24 mouse cellular contexts compared by ENCODE assay signal in the genomic region with DNA sequence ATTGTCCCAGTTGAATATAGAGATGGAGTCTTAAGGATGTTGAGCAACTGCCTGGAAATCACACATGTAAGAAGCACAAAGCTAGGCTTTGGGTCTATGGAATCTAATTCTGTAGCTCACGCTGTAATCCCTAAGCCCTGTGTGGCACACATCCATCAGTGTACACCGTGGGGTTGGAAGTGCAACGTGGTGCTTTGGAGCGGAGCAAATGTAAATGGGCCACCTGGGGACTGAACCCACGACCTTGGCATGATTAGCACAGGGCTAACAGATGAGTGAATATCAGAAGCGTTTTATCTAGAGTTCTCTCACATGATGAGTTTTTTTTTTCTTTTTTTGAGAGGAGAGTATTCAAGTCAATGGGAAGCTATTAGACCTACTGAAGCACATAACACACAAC.
DNase-seq lines count a peak whose midpoint lies in the region; ATAC-seq and TF ChIP-seq lines count a peak whose summit lies in the region.
"Had no signal": no experiment of that assay in that cellular context is flagged by ENCODE, and none has a peak within 500 bp of the region (broad histone marks: within the 10 kb centered on the region; RNA-seq: fewer than 3 reads in every experiment).

No protein-coding gene starts in this region.

- TF ChIP-seq CTCF in brain, embryonic 14.5 days (IDR thresholded peaks at IDR 0.05; ENCODE audit: borderline replicate concordance, extremely low read depth, insufficient read depth, insufficient read length) = no peak

- H3K4me3 ChIP-seq in forebrain, embryonic 14.5 days (ENCODE audit: low read depth, low read length) = no peak overlapping the region
- no peak overlapping the region for H3K4me3 ChIP-seq in forebrain, embryonic 16.5 days (replicated peaks; ENCODE audit: low read length)
- no peak overlapping the region for H3K4me3 ChIP-seq in midbrain, embryonic 13.5 days (replicated peaks)
- no peak overlapping the region for H3K4me3 ChIP-seq in midbrain, embryonic 15.5 days
- H3K4me3 ChIP-seq: embryonic facial prominence, embryonic 13.5 days; erythroblast, embryonic 14.5 days; heart, embryonic 13.5 days; kidney, embryonic 15.5 days; limb, embryonic 13.5 days; lung, embryonic 15.5 days had no signal

- H3K27me3 ChIP-seq in forebrain, embryonic 14.5 days (replicated peaks; ENCODE audit: control insufficient read depth, insufficient read depth, low read length) = no peaks in the 10 kb centered on the region
- no peaks in the 10 kb centered on the region for H3K27me3 ChIP-seq in forebrain, embryonic 16.5 days (replicated peaks; ENCODE audit: control insufficient read depth, insufficient read depth, low read length)
- no peaks in the 10 kb centered on the region for H3K27me3 ChIP-seq in midbrain, embryonic 13.5 days
- H3K27me3 ChIP-seq in midbrain, embryonic 15.5 days (replicated peaks) = no peaks in the 10 kb centered on the region
- H3K27me3 ChIP-seq: embryonic facial prominence, embryonic 13.5 days; heart, embryonic 13.5 days; kidney, embryonic 15.5 days; limb, embryonic 13.5 days; lung, embryonic 15.5 days had no signal

- no peak overlapping the region for H3K9ac ChIP-seq in forebrain, embryonic 14.5 days (ENCODE audit: low read length)
- H3K9ac ChIP-seq in forebrain, embryonic 16.5 days (replicated peaks; ENCODE audit: low read depth, low read length) = no peak overlapping the region
- no peak overlapping the region for H3K9ac ChIP-seq in midbrain, embryonic 13.5 days (replicated peaks)
- H3K9ac ChIP-seq in midbrain, embryonic 15.5 days = no peak overlapping the region
- H3K9ac ChIP-seq: embryonic facial prominence, embryonic 13.5 days; heart, embryonic 13.5 days; kidney, embryonic 15.5 days; limb, embryonic 13.5 days; lung, embryonic 15.5 days had no signal

- peak; percentile 17 for DNase-seq in forebrain, embryonic 14.5 days (ENCODE audit: low spot score)
- DNase-seq in brain, embryonic 14.5 days (ENCODE audit: low read depth) = peak; percentile 41
- DNase-seq in mesoderm, embryonic 11.5 days (ENCODE audit: low read depth, low spot score) = peak; percentile 21
- no peak for DNase-seq in right cerebral cortex, postnatal 14 days
- DNase-seq: adrenal gland, postnatal 14 days; cerebellum, adult 11-12 months; cerebellum, postnatal 25 days; gastrocnemius, postnatal 10 days; heart, postnatal 10 days; kidney, adult 18-20 months; kidney, postnatal 25 days; midbrain, embryonic 14.5 days; thymus, postnatal 4 days had no signal

- no peak for ATAC-seq in forebrain, embryonic 14.5 days
- ATAC-seq in forebrain, embryonic 16.5 days = no peak
- ATAC-seq in midbrain, embryonic 13.5 days = 0 out of 2 replicates have a peak, but pooled peaks have one; percentile 40
- ATAC-seq in midbrain, embryonic 15.5 days (replicated peaks) = no peak
- ATAC-seq: CD4-positive, CD25-positive, alpha-beta regulatory T cell, adult 4 months had no signal

- H3K36me3 ChIP-seq in forebrain, embryonic 14.5 days (ENCODE audit: control insufficient read depth, insufficient read depth, low read length) = no peaks in the 10 kb centered on the region
- H3K36me3 ChIP-seq in forebrain, embryonic 16.5 days (ENCODE audit: control insufficient read depth, insufficient read depth) = no peaks in the 10 kb centered on the region
- no peaks in the 10 kb centered on the region for H3K36me3 ChIP-seq in midbrain, embryonic 13.5 days
- H3K36me3 ChIP-seq in midbrain, embryonic 15.5 days (replicated peaks) = no peaks in the 10 kb centered on the region
- H3K36me3 ChIP-seq: embryonic facial prominence, embryonic 13.5 days; heart, embryonic 13.5 days; kidney, embryonic 15.5 days; limb, embryonic 13.5 days; lung, embryonic 15.5 days had no signal

- TF ChIP-seq POLR2A in brain, embryonic 14.5 days (IDR thresholded peaks at IDR 0.05; ENCODE audit: borderline replicate concordance, extremely low read depth, insufficient read depth, insufficient read length, poor library complexity, severe bottlenecking) = no peak

- no peak overlapping the region for H3K27ac ChIP-seq in forebrain, embryonic 14.5 days (ENCODE audit: low read depth, low read length)
- H3K27ac ChIP-seq in forebrain, embryonic 16.5 days (ENCODE audit: low read length) = no peak overlapping the region
- H3K27ac ChIP-seq in midbrain, embryonic 13.5 days = no peak overlapping the region
- no peak overlapping the region for H3K27ac ChIP-seq in midbrain, embryonic 15.5 days
- H3K27ac ChIP-seq: embryonic facial prominence, embryonic 13.5 days; heart, embryonic 13.5 days; kidney, embryonic 15.5 days; limb, embryonic 13.5 days; lung, embryonic 15.5 days had no signal

- 58% methylated on average over 6 of the region's 6 CpGs for WGBS in forebrain, embryonic 14.5 days
- WGBS in forebrain, embryonic 16.5 days = 64% methylated on average over 6 of the region's 6 CpGs
- WGBS in midbrain, embryonic 13.5 days = 46% methylated on average over 6 of the region's 6 CpGs
- WGBS in midbrain, embryonic 15.5 days = 49% methylated on average over 6 of the region's 6 CpGs

- no peaks in the 10 kb centered on the region for H3K9me3 ChIP-seq in forebrain, embryonic 14.5 days (replicated peaks; ENCODE audit: control insufficient read depth, low read length)
- no peaks in the 10 kb centered on the region for H3K9me3 ChIP-seq in forebrain, embryonic 16.5 days (ENCODE audit: control insufficient read depth, low read length)
- H3K9me3 ChIP-seq in midbrain, embryonic 13.5 days = no peaks in the 10 kb centered on the region
- no peaks in the 10 kb centered on the region for H3K9me3 ChIP-seq in midbrain, embryonic 15.5 days
- H3K9me3 ChIP-seq: embryonic facial prominence, embryonic 13.5 days; heart, embryonic 13.5 days; kidney, embryonic 15.5 days; limb, embryonic 13.5 days; lung, embryonic 15.5 days had no signal

- H3K4me1 ChIP-seq in forebrain, embryonic 14.5 days (ENCODE audit: control insufficient read depth, insufficient read depth, low read length) = no peaks in the 10 kb centered on the region
- H3K4me1 ChIP-seq in forebrain, embryonic 16.5 days (replicated peaks; ENCODE audit: control insufficient read depth, insufficient read depth, low read length) = 0 out of 2 replicates have a peak, but pooled peaks cover 2% of the 10 kb centered on the region
- peaks cover 6% of the 10 kb centered on the region; the same call in 1 of the 2 replicates for H3K4me1 ChIP-seq in midbrain, embryonic 13.5 days (replicated peaks)
- H3K4me1 ChIP-seq in midbrain, embryonic 15.5 days = no peaks in the 10 kb centered on the region
- H3K4me1 ChIP-seq: embryonic facial prominence, embryonic 13.5 days; heart, embryonic 13.5 days; kidney, embryonic 15.5 days; limb, embryonic 13.5 days; lung, embryonic 15.5 days had no signal

- H3K4me2 ChIP-seq in forebrain, embryonic 14.5 days (ENCODE audit: low read length) = no peak overlapping the region
- no peak overlapping the region for H3K4me2 ChIP-seq in forebrain, embryonic 16.5 days (ENCODE audit: low read length)
- no peak overlapping the region for H3K4me2 ChIP-seq in midbrain, embryonic 13.5 days (replicated peaks)
- H3K4me2 ChIP-seq in midbrain, embryonic 15.5 days = no peak overlapping the region
- H3K4me2 ChIP-seq: embryonic facial prominence, embryonic 13.5 days; heart, embryonic 13.5 days; kidney, embryonic 15.5 days; limb, embryonic 13.5 days; liver, embryonic 11.5 days; lung, embryonic 15.5 days had no signal
